Mouse (Mus musculus) liver, embryonic 14.5 days (tissue): ENCODE measurements at regions not wholly inside any gene's neighbourhood (a gene's known extent, or its start where the extent isn't known, plus 50 kb on each side); places are given as distances from the start of the nearest gene placed in this dataset.

Source experiments
- ATAC-seq: fragments of 200-750 bp; cut with Nextera tagmentation; 2 replicates; pipeline ENCODE4 v1.8.0; 2017; ENCODE audit warnings: moderate number of reproducible peaks, mild to moderate bottlenecking, moderate library complexity; ENCODE audit not compliant: insufficient read depth
- DNase-seq, 3 experiments: peaks; one replicate each; pipeline ENCODE4 v3.0.0-alpha.2; 2012 to 2013; ENCODE audit warnings: low read depth in 3 of 3, low spot score in 3 of 3
- H3K27ac ChIP-seq: fragments of 300-500 bp; sonication (generic); 2 replicates; pipeline ENCODE4 v1.5.1; 2014; ENCODE audit warnings: moderate library complexity, mild to moderate bottlenecking, control low read depth, inconsistent platforms
- H3K27me3 ChIP-seq: fragments of 300-500 bp; sonication (generic); 2 replicates; pipeline ENCODE4 v1.6.1; 2014; ENCODE audit warnings: mild to moderate bottlenecking, low read length, moderate library complexity; ENCODE audit not compliant: control insufficient read depth, insufficient read depth
- H3K36me3 ChIP-seq: fragments of 300-500 bp; sonication (generic); replicated peaks from 2 replicates; pipeline ENCODE4 v1.6.1; 2014; ENCODE audit warnings: low read depth; ENCODE audit not compliant: control insufficient read depth, insufficient read depth
- H3K4me1 ChIP-seq, 2 experiments: fragments of 200-500 bp in 1 of 2; fragments of 300-500 bp in 1 of 2; sonication (generic) in 1 of 2; replicated peaks; 2 replicates each; pipeline ENCODE4 v1.6.1; 2012 to 2014; ENCODE audit warnings: antibody characterized with exemption in 1 of 2, inconsistent platforms in 1 of 2, low read length in 1 of 2; ENCODE audit not compliant: control insufficient read depth in 2 of 2, insufficient read depth in 2 of 2
- H3K4me2 ChIP-seq: fragments of 300-500 bp; sonication (generic); 2 replicates; pipeline ENCODE4 v1.6.1; 2014; ENCODE audit warnings: low read depth, mild to moderate bottlenecking, control low read depth, moderate library complexity
- H3K4me3 ChIP-seq, 2 experiments: fragments of 200-500 bp in 1 of 2; fragments of 300-500 bp in 1 of 2; sonication (generic) in 1 of 2; 2 replicates each; pipeline ENCODE4 v1.5.1; 2012 to 2014; ENCODE audit warnings: low read depth in 2 of 2, low read length in 2 of 2, mild to moderate bottlenecking in 2 of 2, control low read depth in 1 of 2, inconsistent platforms in 1 of 2, moderate library complexity in 1 of 2; ENCODE audit not compliant: insufficient read depth in 1 of 2
- H3K9ac ChIP-seq: fragments of 300-500 bp; sonication (generic); replicated peaks from 2 replicates; pipeline ENCODE4 v1.6.1; 2014; ENCODE audit warnings: mild to moderate bottlenecking, control low read depth, moderate library complexity
- H3K9me3 ChIP-seq: fragments of 300-500 bp; sonication (generic); 2 replicates; pipeline ENCODE4 v1.6.1; 2016; ENCODE audit warnings: low read length, mixed read lengths; ENCODE audit not compliant: control insufficient read depth
- CTCF ChIP-seq: IDR thresholded peaks from 2 replicates; pipeline ENCODE4 v1.5.1; 2016; ENCODE audit warnings: antibody characterized with exemption, low read depth, control low read depth
- EP300 ChIP-seq: IDR thresholded peaks from 2 replicates; pipeline ENCODE4 v1.6.1; 2016; ENCODE audit warnings: antibody characterized with exemption, low read depth
- WGBS: fragments of 180-500 bp; shearing (Covaris S2); extraction: QIAGEN DNeasy Blood & Tissue Kit; methylation state at CpG from one replicate; pipeline ENCODE4 v1.1.7; 2014; ENCODE audit not compliant: insufficient replicate concordance; 5-methylcytosine and 5-hydroxymethylcytosine counted together

- Histone ChIP-seq H3K27me3 (no peaks in the 10 kb centered on the region), H3K4me2 (no peak overlapping the region)
- no peak for ATAC-seq
Observed at GRCm38 (mm10) chr1:186254500-186254899, 137.4 kb upstream of the Lyplal1 start.

GRCm38 (mm10) chr1:186252551-186252950, 135.4 kb upstream of the Lyplal1 start:
- no peaks in the 10 kb centered on the region for H3K4me1 ChIP-seq
- TF ChIP-seq CTCF (no peak), EP300 (no peak)
- H3K9ac ChIP-seq, result no peak overlapping the region
- H3K4me3 ChIP-seq, result no peak overlapping the region
- no peak overlapping the region for H3K4me2 ChIP-seq
- ATAC-seq, result no peak
- no peaks in the 10 kb centered on the region for H3K36me3 ChIP-seq
- no peaks in the 10 kb centered on the region for H3K9me3 ChIP-seq
- DNase-seq, result no peak
- H3K27me3 ChIP-seq, result no peaks in the 10 kb centered on the region
- no peak overlapping the region for H3K27ac ChIP-seq
- WGBS, result 42% methylated on average over 4 of the region's 4 CpGs

More at GRCm38 (mm10) chr1:186254500-186254899, 137.4 kb upstream of the Lyplal1 start:
- no peaks in the 10 kb centered on the region for H3K9me3 ChIP-seq
- TF ChIP-seq EP300 (no peak), CTCF (no peak)
- no peak overlapping the region for H3K27ac ChIP-seq
- 46% methylated on average over 3 of the region's 3 CpGs for WGBS
- no peak for DNase-seq
- no peak overlapping the region for H3K4me3 ChIP-seq
- no peaks in the 10 kb centered on the region for H3K36me3 ChIP-seq
- H3K4me1 ChIP-seq, result no peaks in the 10 kb centered on the region
- H3K9ac ChIP-seq, result no peak overlapping the region

- H3K9me3 ChIP-seq, result no peaks in the 10 kb centered on the region
- no peak overlapping the region for H3K9ac ChIP-seq
- no peak overlapping the region for H3K27ac ChIP-seq
- no peaks in the 10 kb centered on the region for H3K36me3 ChIP-seq
- H3K4me1 ChIP-seq, result no peaks in the 10 kb centered on the region
- no peak overlapping the region for H3K4me2 ChIP-seq
- no peaks in the 10 kb centered on the region for H3K27me3 ChIP-seq
- TF ChIP-seq CTCF (no peak), EP300 (no peak)
- no peak for DNase-seq
- H3K4me3 ChIP-seq, result no peak overlapping the region
- no peak for ATAC-seq
- 39% methylated on average over 4 of the region's 4 CpGs for WGBS
Observed at GRCm38 (mm10) chr1:186250316-186250715, 133.2 kb upstream of the Lyplal1 start.

GRCm38 (mm10) chr1:186249214-186249613, 132.1 kb upstream of the Lyplal1 start:
- ATAC-seq (no peak), DNase-seq (no peak)
- 71% methylated on average over 4 of the region's 4 CpGs for WGBS
- no peaks in the 10 kb centered on the region for H3K9me3 ChIP-seq
- H3K4me2 ChIP-seq, result no peak overlapping the region
- TF ChIP-seq CTCF, result no peak
- TF ChIP-seq EP300, result no peak
- no peaks in the 10 kb centered on the region for H3K36me3 ChIP-seq
- no peak overlapping the region for H3K4me3 ChIP-seq
- no peak overlapping the region for H3K9ac ChIP-seq
- H3K4me1 ChIP-seq, result no peaks in the 10 kb centered on the region
- H3K27me3 ChIP-seq, result no peaks in the 10 kb centered on the region
- no peak overlapping the region for H3K27ac ChIP-seq

- no peak overlapping the region for H3K4me2 ChIP-seq
- WGBS, result 45% methylated on average over 7 of the region's 7 CpGs
- no peaks in the 10 kb centered on the region for H3K9me3 ChIP-seq
- no peaks in the 10 kb centered on the region for H3K27me3 ChIP-seq
- no peak overlapping the region for H3K4me3 ChIP-seq
- DNase-seq, result no peak
- no peak for ATAC-seq
- no peak overlapping the region for H3K9ac ChIP-seq
- no peaks in the 10 kb centered on the region for H3K4me1 ChIP-seq
- H3K27ac ChIP-seq, result no peak overlapping the region
- TF ChIP-seq EP300 (no peak), CTCF (no peak)
- no peaks in the 10 kb centered on the region for H3K36me3 ChIP-seq
Observed at GRCm38 (mm10) chr1:186245723-186246440, 128.8 kb upstream of the Lyplal1 start.
